Mouse (Mus musculus): ENCODE measurements at regions not wholly inside any gene's neighbourhood (a gene's known extent, or its start where the extent isn't known, plus 50 kb on each side); places are given as distances from the start of the nearest gene placed in this dataset.

GRCm38 (mm10) chr14:73452321-73453082 lies 57.3 kb upstream of the Med4 start:
- TF ChIP-seq EP300 (optimal IDR thresholded peaks at IDR 0.05) (no peak), CTCF (IDR thresholded peaks at IDR 0.05; ENCODE audit: low read depth) (no peak)

All from stomach, postnatal 0 days (tissue).